Mouse (Mus musculus): Measurements from ENCODE around the gene Mup16. TPM values are rescaled to one million over a fixed set of nuclear protein-coding genes. Genes with fewer than 3 reads are reported as not detected.

Gene Mup16
- polyA plus RNA-seq (2015; fragmentation: Illumina TruSeq; extraction: RNeasy Lipid Tissue Mini Kit (QIAGEN cat#74804); ENCODE audit: insufficient read depth, low replicate concordance), result not detected

DNA sequence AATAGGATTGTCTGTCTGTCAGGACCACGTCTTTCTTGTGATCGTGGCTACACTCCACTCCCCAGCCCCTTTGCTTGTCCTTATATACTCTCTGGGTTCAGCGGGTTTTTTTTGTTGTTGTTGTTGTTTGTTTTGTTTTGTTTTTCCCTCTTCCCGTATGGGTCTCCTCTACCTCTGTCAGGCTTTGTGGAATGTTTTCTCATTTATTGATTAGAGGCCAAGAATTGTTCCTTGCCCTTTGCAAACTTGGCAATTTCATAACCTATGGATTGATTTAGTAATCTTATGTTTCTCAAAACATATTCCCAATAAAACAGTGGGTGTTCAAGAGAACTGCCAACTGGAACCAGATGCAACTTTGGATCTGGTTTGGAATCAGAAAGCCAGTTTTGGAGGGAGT lies at the start of gene Mup16:
Mup16 (minus strand) TSS at position 101 of the 400 bp plus-strand sequence.

Other genes starting within 250 kb of the Mup16 start
- gene Mup14, start 215.5 kb downstream of the Mup16 start, polyA plus RNA-seq (2015; fragmentation: Illumina TruSeq; extraction: RNeasy Lipid Tissue Mini Kit (QIAGEN cat#74804); ENCODE audit: insufficient read depth, low replicate concordance), result not detected
- gene Mup15, start 79.8 kb downstream of the Mup16 start, polyA plus RNA-seq (2015; fragmentation: Illumina TruSeq; extraction: RNeasy Lipid Tissue Mini Kit (QIAGEN cat#74804); ENCODE audit: insufficient read depth, low replicate concordance), result not detected
- not detected for gene Mup17, start 76.3 kb upstream of the Mup16 start, polyA plus RNA-seq (2015; fragmentation: Illumina TruSeq; extraction: RNeasy Lipid Tissue Mini Kit (QIAGEN cat#74804); ENCODE audit: insufficient read depth, low replicate concordance)
- not detected for gene Mup18, start 154.6 kb upstream of the Mup16 start, polyA plus RNA-seq (2015; fragmentation: Illumina TruSeq; extraction: RNeasy Lipid Tissue Mini Kit (QIAGEN cat#74804); ENCODE audit: insufficient read depth, low replicate concordance)